Mouse (Mus musculus) thymus, adult 2 months (tissue): ENCODE measurements around the gene Yipf2.

Experiments used
- CTCF ChIP-seq: fragments of 200-500 bp; IDR thresholded peaks from 2 replicates; pipeline ENCODE4 v1.5.1; 2012; ENCODE audit warnings: mild to moderate bottlenecking, control low read depth, low read length, moderate library complexity, borderline replicate concordance; ENCODE audit not compliant: control insufficient read depth, poor library complexity, insufficient read depth; ENCODE audit errors: extremely low read depth
- POLR2A ChIP-seq: fragments of 200-500 bp; IDR thresholded peaks from 2 replicates; pipeline ENCODE4 v1.6.1; 2012; ENCODE audit warnings: mild to moderate bottlenecking, low read length, control low read depth, moderate library complexity; ENCODE audit not compliant: control insufficient read depth, poor library complexity, insufficient read depth; ENCODE audit errors: extremely low read depth

GRCm38 (mm10) chr9:21545351-21545915 lies 47.2 kb downstream of the Yipf2 start:
- no peak for TF ChIP-seq CTCF
- TF ChIP-seq POLR2A, result no peak
